Mouse (Mus musculus): ENCODE data around the gene Reep3.

Gene Reep3

GRCm38 (mm10) chr10:66998770-66999169, 98.0 kb downstream of the Reep3 start:
- Histone ChIP-seq H3K36me3 (ENCODE audit: insufficient read depth, low read length) (peaks cover 9% of the 10 kb centered on the region; the same call in 1 of the 2 replicates), H3K27me3 (ENCODE audit: insufficient read depth, low read length) (no peaks in the 10 kb centered on the region), H3K4me1 (replicated peaks; ENCODE audit: low read depth, low read length) (peaks cover 40% of the 10 kb centered on the region), H3K9me3 (ENCODE audit: low read length) (peaks cover 12% of the 10 kb centered on the region), H3K4me3 (replicated peaks; ENCODE audit: low read length) (no peak overlapping the region)
- TF ChIP-seq CTCF (conservative IDR thresholded peaks at IDR 0.05; ENCODE audit: low read length) (no peak), POU5F1 (IDR thresholded peaks at IDR 0.05; ENCODE audit: borderline replicate concordance, low read length) (no peak), NANOG (IDR thresholded peaks at IDR 0.05; ENCODE audit: borderline replicate concordance, low read length) (no peak)

DNA sequence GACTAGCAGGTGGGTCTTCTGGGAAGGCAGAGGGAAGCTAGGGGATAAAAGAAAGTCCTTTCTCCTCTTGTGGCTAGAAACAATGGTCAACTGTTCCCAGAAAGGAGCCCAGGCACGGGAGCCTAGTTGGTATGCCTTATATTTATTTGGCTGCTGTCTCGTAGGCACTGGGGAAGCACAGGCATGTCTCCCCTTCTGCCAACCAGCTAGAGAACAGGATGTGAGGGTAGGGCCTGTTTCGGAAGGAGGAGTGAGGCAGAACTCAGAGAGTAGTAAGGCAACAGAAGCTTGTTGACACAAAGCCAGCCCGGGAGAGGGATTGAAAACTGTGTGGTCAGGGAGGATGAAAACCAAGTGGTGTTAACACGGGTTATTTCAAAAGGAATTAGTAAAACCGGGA, 101.6 kb downstream of the Reep3 start:
- Histone ChIP-seq H3K9me3 (ENCODE audit: low read length) (peaks cover 4% of the 10 kb centered on the region), H3K4me3 (replicated peaks; ENCODE audit: low read length) (peak overlapping the region; percentile 50), H3K27me3 (ENCODE audit: insufficient read depth, low read length) (no peaks in the 10 kb centered on the region), H3K36me3 (ENCODE audit: insufficient read depth, low read length) (peaks cover 2% of the 10 kb centered on the region; the same call in 1 of the 2 replicates), H3K4me1 (replicated peaks; ENCODE audit: low read depth, low read length) (peaks cover 43% of the 10 kb centered on the region)
- no peak for TF ChIP-seq POU5F1 (IDR thresholded peaks at IDR 0.05; ENCODE audit: borderline replicate concordance, low read length)
- no peak for TF ChIP-seq NANOG (IDR thresholded peaks at IDR 0.05; ENCODE audit: borderline replicate concordance, low read length)
- no peak for TF ChIP-seq CTCF (conservative IDR thresholded peaks at IDR 0.05; ENCODE audit: low read length)

DNA sequence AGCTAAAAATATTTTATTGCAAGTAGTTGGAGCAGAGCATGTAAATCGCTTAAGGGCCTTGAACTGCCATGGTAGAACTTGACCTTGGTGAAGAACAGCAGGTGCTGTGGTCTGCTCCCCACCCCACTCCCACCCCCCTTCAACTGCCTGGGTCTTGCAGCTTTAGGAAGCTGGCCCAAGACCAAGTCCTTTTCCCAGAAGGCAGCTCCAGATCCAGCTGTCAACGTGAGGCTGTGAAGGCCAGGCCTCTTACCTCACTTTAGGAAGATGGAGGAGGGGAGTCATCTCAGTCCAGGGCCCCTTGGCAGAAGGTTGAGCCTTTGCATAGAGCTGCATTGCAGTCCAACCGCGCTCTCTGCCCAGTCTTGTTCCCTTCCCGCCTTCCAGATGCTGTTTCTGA, 102.3 kb downstream of the Reep3 start:
- Histone ChIP-seq H3K4me3 (replicated peaks; ENCODE audit: low read length) (peak overlapping the region; percentile 50), H3K27me3 (ENCODE audit: insufficient read depth, low read length) (no peaks in the 10 kb centered on the region), H3K4me1 (replicated peaks; ENCODE audit: low read depth, low read length) (peaks cover 40% of the 10 kb centered on the region), H3K9me3 (ENCODE audit: low read length) (peaks cover 8% of the 10 kb centered on the region), H3K36me3 (ENCODE audit: insufficient read depth, low read length) (no peaks in the 10 kb centered on the region)
- TF ChIP-seq CTCF (conservative IDR thresholded peaks at IDR 0.05; ENCODE audit: low read length), result no peak
- TF ChIP-seq NANOG (IDR thresholded peaks at IDR 0.05; ENCODE audit: borderline replicate concordance, low read length), result no peak
- TF ChIP-seq POU5F1 (IDR thresholded peaks at IDR 0.05; ENCODE audit: borderline replicate concordance, low read length), result no peak

DNA sequence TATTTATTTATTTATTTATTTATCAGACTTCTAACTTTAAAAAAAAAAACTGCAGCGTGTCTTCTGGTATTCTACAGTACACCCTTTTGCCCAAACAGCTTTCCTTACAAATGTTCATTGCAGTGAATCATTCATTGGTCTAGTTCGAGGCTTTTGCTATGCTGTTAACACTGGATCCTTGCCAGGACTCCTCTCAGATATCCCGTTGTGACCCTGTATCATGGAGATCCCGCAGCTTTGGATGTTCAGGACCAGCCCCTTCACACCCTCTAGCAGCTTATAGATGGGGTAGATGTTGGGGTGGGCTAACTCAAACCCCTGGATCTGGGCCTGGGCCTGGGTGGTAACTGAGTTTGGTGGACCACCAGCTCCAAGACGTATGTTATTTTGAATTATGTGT, 104.2 kb downstream of the Reep3 start:
- H3K36me3 ChIP-seq (ENCODE audit: insufficient read depth, low read length), result no peaks in the 10 kb centered on the region
- peaks cover 20% of the 10 kb centered on the region for H3K9me3 ChIP-seq (ENCODE audit: low read length)
- H3K27me3 ChIP-seq (ENCODE audit: insufficient read depth, low read length), result no peaks in the 10 kb centered on the region
- peaks cover 38% of the 10 kb centered on the region for H3K4me1 ChIP-seq (replicated peaks; ENCODE audit: low read depth, low read length)
- no peak overlapping the region for H3K4me3 ChIP-seq (replicated peaks; ENCODE audit: low read length)
- TF ChIP-seq CTCF (conservative IDR thresholded peaks at IDR 0.05; ENCODE audit: low read length) (no peak), POU5F1 (IDR thresholded peaks at IDR 0.05; ENCODE audit: borderline replicate concordance, low read length) (no peak), NANOG (IDR thresholded peaks at IDR 0.05; ENCODE audit: borderline replicate concordance, low read length) (no peak)

DNA sequence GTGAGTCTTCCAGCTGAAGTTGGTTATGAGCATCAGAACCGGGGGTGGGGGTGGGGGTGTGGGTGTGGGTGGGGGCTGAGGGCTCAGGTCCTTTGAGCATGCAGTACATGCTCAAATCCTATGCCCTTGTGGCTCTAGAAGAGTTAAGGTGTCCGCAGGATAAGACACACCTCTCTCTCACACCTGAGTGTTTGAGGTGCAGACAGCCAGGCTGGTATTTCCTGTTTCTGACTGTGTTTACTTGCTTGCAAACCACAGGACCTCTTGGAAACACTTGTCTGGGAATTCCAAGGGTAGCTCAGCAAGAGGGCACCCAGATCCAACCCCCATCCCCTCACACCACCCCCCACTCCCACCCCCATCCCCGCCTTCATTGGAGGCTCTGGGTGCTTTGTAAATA, 106.2 kb downstream of the Reep3 start:
- Histone ChIP-seq H3K9me3 (ENCODE audit: low read length) (peaks cover 20% of the 10 kb centered on the region), H3K4me1 (replicated peaks; ENCODE audit: low read depth, low read length) (peaks cover 35% of the 10 kb centered on the region), H3K4me3 (replicated peaks; ENCODE audit: low read length) (no peak overlapping the region), H3K36me3 (ENCODE audit: insufficient read depth, low read length) (no peaks in the 10 kb centered on the region), H3K27me3 (ENCODE audit: insufficient read depth, low read length) (no peaks in the 10 kb centered on the region)
- TF ChIP-seq CTCF (conservative IDR thresholded peaks at IDR 0.05; ENCODE audit: low read length), result no peak
- TF ChIP-seq NANOG (IDR thresholded peaks at IDR 0.05; ENCODE audit: borderline replicate concordance, low read length), result no peak
- TF ChIP-seq POU5F1 (IDR thresholded peaks at IDR 0.05; ENCODE audit: borderline replicate concordance, low read length), result no peak

- Histone ChIP-seq H3K4me1 (replicated peaks; ENCODE audit: low read depth, low read length) (peaks cover 39% of the 10 kb centered on the region), H3K27me3 (ENCODE audit: insufficient read depth, low read length) (no peaks in the 10 kb centered on the region), H3K9me3 (ENCODE audit: low read length) (no peaks in the 10 kb centered on the region), H3K36me3 (ENCODE audit: insufficient read depth, low read length) (no peaks in the 10 kb centered on the region), H3K4me3 (replicated peaks; ENCODE audit: low read length) (no peak overlapping the region)
- TF ChIP-seq POU5F1 (IDR thresholded peaks at IDR 0.05; ENCODE audit: borderline replicate concordance, low read length) (no peak), CTCF (conservative IDR thresholded peaks at IDR 0.05; ENCODE audit: low read length) (no peak), NANOG (IDR thresholded peaks at IDR 0.05; ENCODE audit: borderline replicate concordance, low read length) (no peak)
Observed at GRCm38 (mm10) chr10:66983043-66983442, 113.7 kb downstream of the Reep3 start.

GRCm38 (mm10) chr10:66978215-66978614, 118.5 kb downstream of the Reep3 start:
- no peaks in the 10 kb centered on the region for H3K9me3 ChIP-seq (ENCODE audit: low read length)
- no peaks in the 10 kb centered on the region for H3K36me3 ChIP-seq (ENCODE audit: insufficient read depth, low read length)
- peaks cover 36% of the 10 kb centered on the region for H3K4me1 ChIP-seq (replicated peaks; ENCODE audit: low read depth, low read length)
- TF ChIP-seq NANOG (IDR thresholded peaks at IDR 0.05; ENCODE audit: borderline replicate concordance, low read length) (no peak), POU5F1 (IDR thresholded peaks at IDR 0.05; ENCODE audit: borderline replicate concordance, low read length) (no peak), CTCF (conservative IDR thresholded peaks at IDR 0.05; ENCODE audit: low read length) (no peak)
- no peak overlapping the region for H3K4me3 ChIP-seq (replicated peaks; ENCODE audit: low read length)
- no peaks in the 10 kb centered on the region for H3K27me3 ChIP-seq (ENCODE audit: insufficient read depth, low read length)

- Histone ChIP-seq H3K4me3 (replicated peaks; ENCODE audit: low read length) (no peak overlapping the region), H3K27me3 (ENCODE audit: insufficient read depth, low read length) (no peaks in the 10 kb centered on the region), H3K4me1 (replicated peaks; ENCODE audit: low read depth, low read length) (peaks cover 28% of the 10 kb centered on the region), H3K36me3 (ENCODE audit: insufficient read depth, low read length) (no peaks in the 10 kb centered on the region), H3K9me3 (ENCODE audit: low read length) (no peaks in the 10 kb centered on the region)
- TF ChIP-seq CTCF (conservative IDR thresholded peaks at IDR 0.05; ENCODE audit: low read length) (no peak), NANOG (IDR thresholded peaks at IDR 0.05; ENCODE audit: borderline replicate concordance, low read length) (no peak), POU5F1 (IDR thresholded peaks at IDR 0.05; ENCODE audit: borderline replicate concordance, low read length) (no peak)
Observed at GRCm38 (mm10) chr10:66977093-66977492, 119.7 kb downstream of the Reep3 start.

GRCm38 (mm10) chr10:66975451-66975850, 121.3 kb downstream of the Reep3 start:
- H3K4me3 ChIP-seq (replicated peaks; ENCODE audit: low read length), result no peak overlapping the region
- peaks cover 34% of the 10 kb centered on the region for H3K4me1 ChIP-seq (replicated peaks; ENCODE audit: low read depth, low read length)
- H3K27me3 ChIP-seq (ENCODE audit: insufficient read depth, low read length), result no peaks in the 10 kb centered on the region
- H3K36me3 ChIP-seq (ENCODE audit: insufficient read depth, low read length), result no peaks in the 10 kb centered on the region
- TF ChIP-seq NANOG (IDR thresholded peaks at IDR 0.05; ENCODE audit: borderline replicate concordance, low read length) (no peak), POU5F1 (IDR thresholded peaks at IDR 0.05; ENCODE audit: borderline replicate concordance, low read length) (no peak), CTCF (conservative IDR thresholded peaks at IDR 0.05; ENCODE audit: low read length) (no peak)
- H3K9me3 ChIP-seq (ENCODE audit: low read length), result no peaks in the 10 kb centered on the region

Measured in E14TG2a.4 (cell line).